Mouse (Mus musculus) stomach, postnatal 0 days (tissue): ENCODE measurements around the gene Ttc30a2.
"Not testable (repeated sequence)": the region's sequence is repeated elsewhere in the genome, so short reads cannot be mapped to it uniquely, and the experiment has no call there.

Experiments
- CTCF ChIP-seq: IDR thresholded peaks from 2 replicates; pipeline ENCODE4 v1.5.1; 2016; ENCODE audit warnings: antibody characterized with exemption, low read depth, mild to moderate bottlenecking, moderate library complexity
- EP300 ChIP-seq: optimal IDR thresholded peaks from 2 replicates; pipeline ENCODE3; 2016; ENCODE audit warnings: antibody characterized with exemption

DNA sequence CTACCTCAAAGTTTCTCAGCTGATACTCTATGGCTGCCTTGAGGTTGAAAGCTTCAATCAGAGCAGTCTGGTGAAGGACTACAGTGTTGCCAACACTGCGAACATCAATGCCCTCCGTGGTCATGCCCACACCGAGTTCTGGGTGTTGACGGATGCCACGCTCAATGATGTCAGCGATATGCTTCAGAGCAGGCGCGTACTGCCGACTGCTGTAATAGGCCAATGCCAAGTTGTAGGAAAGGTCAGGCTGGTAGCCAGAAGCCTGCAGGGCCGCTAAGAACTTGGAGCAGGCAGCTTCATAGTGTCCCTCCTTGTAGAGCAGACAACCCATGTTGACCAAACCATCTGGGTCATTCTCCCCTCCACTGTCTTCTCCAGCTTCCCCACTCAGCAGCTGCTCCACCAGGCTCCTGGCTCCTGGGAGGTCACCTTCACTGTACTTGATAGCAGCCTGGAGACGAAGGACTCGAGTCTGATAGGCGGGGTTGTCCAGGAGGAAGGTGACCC lies 3.0 kb upstream of the Ttc30a2 start:
- not testable (repeated sequence) for TF ChIP-seq CTCF, EP300
